Mouse (Mus musculus): ENCODE results near the gene Alx3.
A peak's percentile ranks its signal among the peaks of the same experiment; 100 is the strongest.

Gene Alx3

DNA sequence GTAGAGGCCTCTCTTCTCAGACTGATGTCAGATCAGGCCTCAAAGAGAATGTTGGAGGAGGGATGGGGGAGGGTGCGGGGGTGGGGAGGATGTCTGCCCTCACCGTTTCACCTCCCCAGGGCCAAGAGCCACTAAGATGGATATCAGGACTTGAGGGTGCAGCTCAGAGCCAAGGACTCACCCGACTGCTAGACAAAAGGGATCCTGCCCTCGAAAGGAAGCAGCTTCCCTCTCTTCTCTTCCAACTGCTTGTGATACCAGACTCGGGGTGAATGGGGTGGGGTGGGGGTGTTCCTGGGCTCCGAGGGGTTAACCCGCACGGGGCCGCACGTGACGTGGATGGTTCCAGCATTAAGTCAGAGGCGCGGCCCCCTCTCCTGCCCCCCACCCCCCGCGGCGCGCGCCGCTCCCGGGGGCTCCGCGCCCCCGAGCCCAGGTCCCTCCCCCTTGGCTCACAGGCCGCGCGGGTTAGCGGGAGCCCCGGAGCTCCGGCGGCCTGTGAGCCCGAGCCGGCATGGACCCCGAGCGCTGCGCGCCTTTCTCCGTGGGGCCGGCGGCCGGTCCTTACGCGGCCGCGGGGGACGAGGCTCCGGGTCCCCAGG, at the start of gene Alx3:
Alx3 (plus strand) TSS at position 370 of the 602 bp plus-strand sequence.
- ATAC-seq (ENCODE audit: low TSS enrichment): no peak

DNA sequence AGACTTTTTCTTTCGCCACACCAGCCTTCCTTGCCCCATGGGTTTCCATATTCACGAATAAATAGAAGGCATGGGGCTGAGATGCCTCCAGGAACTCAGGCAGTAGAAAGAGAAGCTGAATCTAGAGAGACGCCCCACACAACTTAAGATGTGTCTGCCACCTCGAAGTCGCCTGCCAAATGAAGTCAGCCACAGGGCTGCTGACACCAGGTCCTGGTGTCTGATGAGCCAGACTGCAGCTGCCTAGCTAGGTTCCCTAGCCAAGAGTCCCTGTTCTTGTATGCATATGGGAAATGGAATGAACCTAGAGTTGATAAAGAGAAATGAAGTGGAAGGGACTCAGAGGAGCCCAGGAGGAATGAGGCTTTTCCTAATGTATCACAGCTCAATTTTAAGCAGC, 49.6 kb upstream of the Alx3 start:
- 0 out of 2 replicates have a peak, but pooled peaks have one; percentile 7 for ATAC-seq (ENCODE audit: low TSS enrichment)

DNA sequence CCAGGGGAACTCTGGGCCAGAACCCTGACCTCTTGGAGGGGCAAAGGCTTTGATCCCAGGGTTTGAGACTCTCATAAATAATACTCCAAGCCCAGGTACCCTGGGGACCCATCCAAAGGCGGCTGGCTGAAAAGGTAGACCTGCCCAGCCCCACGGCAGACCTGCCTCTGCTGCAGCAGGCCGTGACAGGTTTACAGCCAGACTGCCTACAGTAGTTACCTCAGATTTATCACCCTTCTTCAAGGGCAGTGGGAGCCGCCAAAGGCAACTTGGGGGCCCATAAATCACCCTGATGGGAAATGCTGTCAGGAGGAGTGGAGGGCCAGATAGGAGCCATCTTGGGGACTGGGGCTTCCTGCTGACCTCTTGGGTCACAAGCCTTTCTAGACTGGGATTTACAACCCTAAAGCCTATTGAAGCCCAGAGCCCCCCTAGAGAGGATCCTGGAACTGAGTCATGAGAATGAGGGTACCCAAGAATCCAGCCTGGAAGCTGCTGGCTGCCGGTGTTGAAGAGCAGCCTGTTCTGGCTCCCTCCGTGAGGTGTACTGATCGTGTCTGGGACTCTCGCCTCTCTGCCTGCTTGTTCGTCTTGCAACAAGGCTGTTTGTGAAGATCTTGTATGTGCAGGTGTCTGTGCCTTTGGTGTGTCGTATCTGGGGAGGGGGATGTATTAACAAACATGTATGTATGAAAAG, 49.0 kb upstream of the Alx3 start:
- ATAC-seq (ENCODE audit: low TSS enrichment): no peak

GRCm38 (mm10) chr3:107546956-107547355, 47.9 kb upstream of the Alx3 start:
- no peak for ATAC-seq (ENCODE audit: low TSS enrichment)

DNA sequence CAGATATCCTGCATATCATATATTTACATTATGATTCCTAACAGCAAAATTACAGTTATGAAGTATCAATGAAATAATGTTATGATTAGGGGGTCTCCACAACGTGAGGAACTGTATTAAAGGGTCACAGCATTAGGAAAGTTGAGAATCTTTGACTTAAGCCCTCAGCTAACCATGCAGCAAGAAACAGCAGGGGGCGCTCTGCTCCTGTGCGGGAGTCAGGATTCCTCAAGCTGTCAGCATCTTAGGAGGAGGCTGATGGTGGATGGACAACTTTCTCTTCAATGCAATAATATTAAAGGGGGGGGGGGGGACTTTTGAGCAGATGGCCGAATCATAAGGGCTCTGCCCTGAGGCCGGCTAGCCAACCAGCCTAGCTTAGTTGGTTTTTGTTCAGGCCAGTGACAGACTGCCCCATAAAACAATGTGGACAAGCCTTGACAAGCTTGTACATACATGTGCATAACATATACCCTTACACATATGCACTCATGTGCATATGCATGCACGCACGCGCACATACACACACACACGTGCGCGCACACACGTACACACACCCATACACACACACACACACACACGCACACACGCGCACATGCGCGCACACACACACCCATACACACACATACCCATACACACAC, 44.3 kb upstream of the Alx3 start:
- ATAC-seq (ENCODE audit: low TSS enrichment): peak; percentile 83

- ATAC-seq (ENCODE audit: low TSS enrichment): no peak
Observed at GRCm38 (mm10) chr3:107554842-107555241, 40.0 kb upstream of the Alx3 start, which contains the start of gene Ubl4b. TSS of gene Ubl4b (minus strand) at chr3:107555073.

- no peak for ATAC-seq (ENCODE audit: low TSS enrichment)
Observed at GRCm38 (mm10) chr3:107558740-107559139, 36.1 kb upstream of the Alx3 start.

DNA sequence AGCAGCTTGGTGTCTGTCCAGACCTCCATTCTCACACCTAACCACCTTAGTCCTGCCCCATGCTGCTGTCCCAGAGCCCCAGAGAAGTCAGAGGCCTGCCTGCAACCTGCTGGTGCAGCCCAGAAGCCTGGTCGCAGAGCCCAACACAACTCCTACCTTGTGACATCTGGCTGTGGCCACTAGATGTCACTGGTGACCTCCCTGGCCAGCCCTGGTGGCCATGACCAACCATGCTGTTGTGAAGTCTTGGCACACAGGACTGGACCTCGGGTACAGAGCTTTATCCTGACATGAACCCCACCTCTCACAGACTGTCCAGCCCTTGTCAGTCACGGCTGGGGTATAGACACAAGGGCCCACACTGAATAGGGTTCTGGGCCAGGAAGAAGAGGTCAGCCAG, 35.6 kb upstream of the Alx3 start:
- ATAC-seq (ENCODE audit: low TSS enrichment): peak; percentile 90

DNA sequence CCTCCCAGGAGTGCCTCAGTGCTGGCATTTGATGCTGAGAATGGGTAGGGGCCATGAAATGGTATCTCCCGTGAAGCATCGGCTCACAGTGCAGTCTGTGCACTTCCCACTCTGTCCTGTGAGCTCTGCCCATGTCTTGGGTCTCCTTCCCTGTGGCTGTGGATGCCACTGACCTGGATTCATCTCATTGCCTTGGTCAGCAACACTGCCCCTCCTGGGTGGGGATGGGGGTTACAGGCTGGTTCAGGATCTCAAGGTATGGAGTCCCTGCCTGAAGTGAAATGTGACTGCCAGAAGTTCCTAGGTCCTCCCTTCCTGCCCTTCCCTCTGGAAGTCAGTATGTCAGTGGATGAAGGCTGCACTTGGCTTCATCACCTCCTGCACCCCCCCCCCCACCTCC, 32.7 kb upstream of the Alx3 start:
- ATAC-seq (ENCODE audit: low TSS enrichment): no peak

- ATAC-seq (ENCODE audit: low TSS enrichment): no peak
Observed at GRCm38 (mm10) chr3:107562591-107562990, 32.2 kb upstream of the Alx3 start.

GRCm38 (mm10) chr3:107563880-107564279, 31.0 kb upstream of the Alx3 start:
- no peak for ATAC-seq (ENCODE audit: low TSS enrichment)

GRCm38 (mm10) chr3:107565331-107565730, 29.5 kb upstream of the Alx3 start:
- ATAC-seq (ENCODE audit: low TSS enrichment): no peak

GRCm38 (mm10) chr3:107567766-107568165, 27.1 kb upstream of the Alx3 start:
- no peak for ATAC-seq (ENCODE audit: low TSS enrichment)

DNA sequence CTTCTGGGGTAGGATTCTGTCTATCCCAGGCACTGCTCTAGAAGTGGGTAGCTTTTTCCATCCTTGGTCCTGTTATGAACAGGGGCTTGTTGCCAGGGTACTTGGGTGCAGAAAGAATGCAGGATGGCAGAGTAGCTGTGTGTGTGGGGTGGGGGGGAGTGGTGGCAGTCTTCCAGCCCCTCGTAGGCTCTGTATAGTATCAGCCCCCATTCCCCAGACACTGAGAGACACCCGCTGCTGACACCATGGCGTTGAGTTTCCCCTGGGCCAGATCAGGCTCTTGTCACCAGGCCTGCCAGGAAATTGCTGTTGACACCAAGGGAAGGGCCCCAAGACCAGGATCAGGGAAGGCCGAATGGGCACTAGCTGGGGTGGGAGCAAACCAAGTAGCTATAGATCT, 26.1 kb upstream of the Alx3 start:
- ATAC-seq (ENCODE audit: low TSS enrichment): no peak

- no peak; the same call in 1 of the 2 replicates for ATAC-seq (ENCODE audit: low TSS enrichment)
Observed at GRCm38 (mm10) chr3:107571205-107571604, 23.6 kb upstream of the Alx3 start.

DNA sequence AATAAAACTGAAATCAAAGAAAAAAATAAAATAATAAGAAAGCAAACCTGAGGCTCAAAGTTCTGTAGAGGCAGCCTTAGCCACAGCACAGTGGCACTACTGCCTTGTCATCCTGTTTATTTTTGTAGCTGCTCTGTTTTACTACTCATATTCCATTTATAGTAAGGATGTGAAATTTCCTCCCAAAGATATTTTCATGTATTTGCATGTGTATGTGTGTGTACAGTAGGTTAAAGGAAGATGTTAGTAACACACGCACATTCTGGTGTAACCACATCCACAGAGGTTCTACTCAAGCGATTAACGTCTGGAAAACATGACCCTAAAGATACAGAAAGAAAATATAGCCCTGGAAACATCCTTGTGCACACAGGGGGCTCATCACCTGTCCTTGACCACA, 18.0 kb upstream of the Alx3 start:
- ATAC-seq (ENCODE audit: low TSS enrichment): no peak

- ATAC-seq (ENCODE audit: low TSS enrichment): no peak
Observed at GRCm38 (mm10) chr3:107577810-107578390, 16.9 kb upstream of the Alx3 start.

GRCm38 (mm10) chr3:107579466-107579865, 15.4 kb upstream of the Alx3 start:
- peak; percentile 80 for ATAC-seq (ENCODE audit: low TSS enrichment)

DNA sequence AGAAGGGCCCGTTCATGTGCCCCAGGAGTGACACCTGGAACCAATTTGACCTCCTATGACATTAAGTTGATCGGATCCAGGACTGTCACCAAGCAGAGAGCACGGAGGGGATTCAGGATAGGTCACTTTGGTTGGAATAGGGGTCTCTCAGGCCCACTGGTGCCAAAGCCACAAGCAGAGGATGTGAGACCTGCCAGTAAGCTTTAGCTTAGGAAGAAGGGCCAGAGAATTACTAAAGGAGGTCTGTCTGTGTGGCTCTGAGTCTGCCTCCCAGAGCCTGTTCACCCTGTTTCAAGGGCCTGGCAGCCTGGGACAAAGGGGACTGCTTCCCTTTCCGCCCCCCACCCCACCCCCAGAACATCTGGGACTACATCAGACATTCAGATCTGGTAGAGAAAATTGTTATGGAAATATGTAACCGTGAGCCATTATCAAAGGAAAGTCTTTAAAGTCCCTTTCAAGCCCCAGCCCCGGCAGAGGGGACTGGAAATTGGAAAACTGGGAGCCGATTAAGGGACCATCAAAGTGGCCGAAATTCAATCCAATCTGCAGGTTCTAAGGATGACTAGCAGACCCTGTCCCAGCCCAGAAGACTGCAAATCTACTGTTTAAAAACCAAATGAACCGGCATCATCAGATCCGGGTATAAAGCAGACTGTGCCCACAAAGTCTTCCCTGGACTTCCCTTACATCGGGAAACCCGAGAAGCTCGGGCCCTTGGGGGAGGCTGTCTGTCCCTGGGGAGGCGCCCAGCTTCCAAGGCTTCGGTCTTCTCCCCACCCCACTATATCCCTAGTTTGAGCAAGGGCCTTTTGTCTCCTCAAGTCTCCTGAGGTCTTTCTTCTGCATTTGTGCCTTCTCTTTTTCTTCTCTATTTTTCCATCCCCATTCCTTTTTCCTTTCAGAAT, 13.5 kb upstream of the Alx3 start:
- no peak for ATAC-seq (ENCODE audit: low TSS enrichment)

DNA sequence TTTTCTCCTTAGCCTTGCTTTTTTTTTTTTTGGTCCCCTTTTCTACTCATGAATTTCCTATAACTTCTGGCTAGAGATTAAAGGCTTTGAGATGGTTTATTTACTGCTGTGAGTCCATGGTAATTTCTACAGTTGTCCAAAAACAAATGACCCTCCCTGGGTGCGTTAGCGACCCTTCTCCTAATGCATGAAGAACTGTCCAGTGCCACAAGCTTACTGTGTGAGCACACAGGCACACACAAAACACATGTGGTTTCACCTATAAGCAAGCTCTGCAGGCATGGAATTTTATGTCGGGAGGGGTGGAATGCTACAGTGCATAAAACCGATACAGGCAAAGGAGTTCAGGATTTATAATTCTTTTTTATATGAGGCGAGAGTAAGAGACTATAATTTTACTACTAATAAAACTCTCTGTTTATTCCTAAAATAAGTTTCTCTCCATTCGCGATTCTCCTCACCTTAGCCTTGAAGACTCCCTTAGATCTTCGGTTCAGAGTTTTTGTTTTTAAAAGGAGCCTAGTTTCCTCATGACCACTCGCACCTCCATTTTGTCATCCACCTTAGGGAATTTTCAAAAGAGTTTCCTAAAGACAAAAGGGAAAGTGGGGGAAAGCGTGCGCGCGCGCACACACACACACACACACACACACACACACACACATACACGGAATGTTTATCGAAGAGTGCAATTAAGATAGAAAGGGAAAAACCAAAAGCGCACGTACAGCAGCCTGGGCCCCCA, 12.5 kb upstream of the Alx3 start:
- no peak for ATAC-seq (ENCODE audit: low TSS enrichment)
